Mouse (Mus musculus) testis, adult 2 months (tissue): ENCODE data around the gene Aldh9a1. TPM values are rescaled to one million over a fixed set of nuclear protein-coding genes. Genes with fewer than 3 reads are reported as not detected.
A peak's percentile ranks its signal among the peaks of the same experiment; 100 is the strongest.

ENCODE experiments used
- H3K27ac ChIP-seq: fragments of 200-500 bp; 2 replicates; pipeline ENCODE4 v1.5.1; 2012; ENCODE audit warnings: low read depth, low read length; ENCODE audit not compliant: control insufficient read depth, insufficient read depth
- H3K27me3 ChIP-seq: fragments of 200-500 bp; 2 replicates; pipeline ENCODE4 v1.6.1; 2012; ENCODE audit warnings: mild to moderate bottlenecking, low read length, moderate library complexity; ENCODE audit not compliant: control insufficient read depth, insufficient read depth
- H3K36me3 ChIP-seq: fragments of 200-500 bp; 2 replicates; pipeline ENCODE4 v1.6.1; 2012; ENCODE audit warnings: mild to moderate bottlenecking, low read length; ENCODE audit not compliant: control insufficient read depth, insufficient read depth
- H3K4me1 ChIP-seq: fragments of 200-500 bp; 2 replicates; pipeline ENCODE4 v1.6.1; 2012; ENCODE audit warnings: low read length; ENCODE audit not compliant: control insufficient read depth, insufficient read depth
- H3K4me3 ChIP-seq: fragments of 200-500 bp; 2 replicates; pipeline ENCODE4 v1.5.1; 2012; ENCODE audit warnings: low read depth, mild to moderate bottlenecking, low read length, moderate library complexity, mixed read lengths; ENCODE audit not compliant: control insufficient read depth
- CTCF ChIP-seq: fragments of 200-500 bp; IDR thresholded peaks from 2 replicates; pipeline ENCODE4 v1.5.1; 2012; ENCODE audit warnings: low read depth, mild to moderate bottlenecking, inconsistent platforms, low read length, moderate library complexity; ENCODE audit not compliant: control insufficient read depth, insufficient read depth, insufficient replicate concordance
- POLR2A ChIP-seq: fragments of 200-500 bp; IDR thresholded peaks from 2 replicates; pipeline ENCODE4 v1.6.1; 2012; ENCODE audit warnings: low read depth, mild to moderate bottlenecking, inconsistent platforms, low read length, moderate library complexity; ENCODE audit not compliant: control insufficient read depth
- polyA plus RNA-seq: library from polyadenylated mRNA; depleted of rRNA; stranded (reverse); fragments of >200 nt; gene quantifications from 2 replicates; pipeline ENCODE4 v1.2.3, GENCODE M21; 2012; rRNA removed

The Aldh9a1 gene
- polyA plus RNA-seq, 1 experiment = 33.6 TPM

DNA sequence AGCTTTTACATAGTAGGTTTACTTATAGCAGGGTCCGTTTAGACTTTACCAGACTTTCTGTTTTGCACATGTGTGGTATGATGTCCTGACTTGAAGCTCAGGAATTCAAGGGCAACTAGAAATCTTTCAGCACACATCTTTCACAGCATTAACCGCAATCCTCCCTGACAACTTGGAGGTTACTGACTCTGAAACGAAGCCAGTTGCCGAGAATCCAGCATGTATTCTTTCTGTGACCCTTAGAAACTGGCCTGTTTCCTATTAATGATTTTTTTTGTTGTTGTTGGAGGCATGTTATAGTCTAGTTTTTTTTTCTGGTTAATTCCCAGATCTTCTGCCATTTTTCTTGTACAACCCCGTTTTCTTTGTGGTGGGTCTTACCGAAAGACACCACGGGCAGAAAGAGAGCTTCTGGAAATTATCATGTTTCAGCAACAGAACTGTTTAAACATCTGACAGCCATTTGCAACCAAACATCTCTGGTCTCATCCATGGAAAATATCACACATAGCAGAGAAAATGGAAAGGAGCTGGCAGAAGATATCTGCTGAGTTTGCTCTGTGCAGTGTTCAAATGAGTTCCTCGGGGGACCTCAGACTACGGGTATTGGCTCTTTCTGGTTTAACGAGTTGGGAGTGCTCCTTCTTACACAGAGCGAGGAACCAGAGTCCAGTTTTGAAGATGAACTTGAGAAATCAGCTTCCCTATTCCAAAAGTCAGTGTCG is 62.4 kb downstream of the Aldh9a1 start:
- no peak overlapping the region for H3K4me3 ChIP-seq
- H3K27me3 ChIP-seq = no peaks in the 10 kb centered on the region
- H3K27ac ChIP-seq = no peak overlapping the region
- no peaks in the 10 kb centered on the region for H3K36me3 ChIP-seq
- peaks cover 7% of the 10 kb centered on the region for H3K4me1 ChIP-seq
- TF ChIP-seq CTCF (no peak), POLR2A (no peak)

DNA sequence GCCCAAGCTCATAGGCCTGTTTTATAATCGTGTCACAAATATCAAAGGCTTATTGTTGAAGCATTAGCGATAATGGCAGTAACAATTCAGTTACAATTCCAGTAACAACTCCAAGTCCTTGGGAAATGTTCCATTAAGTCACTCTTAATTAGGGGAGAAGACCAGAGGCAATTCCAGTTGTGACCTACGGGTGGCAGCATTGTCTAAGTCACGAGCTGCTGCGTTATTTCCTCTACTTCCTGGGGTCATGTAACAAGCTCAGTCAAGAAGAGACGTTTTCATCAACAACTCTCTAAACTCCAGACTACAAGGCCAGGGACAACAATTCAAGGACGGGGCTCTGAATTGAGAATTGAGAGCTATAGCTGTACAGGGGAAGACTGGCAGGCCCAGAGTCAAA is 65.1 kb downstream of the Aldh9a1 start:
- no peaks in the 10 kb centered on the region for H3K36me3 ChIP-seq
- TF ChIP-seq CTCF = peak; percentile 33; the same call in 1 of the 2 replicates
- no peak for TF ChIP-seq POLR2A
- H3K4me1 ChIP-seq = peaks cover 3% of the 10 kb centered on the region
- no peak overlapping the region for H3K27ac ChIP-seq
- H3K4me3 ChIP-seq = no peak overlapping the region
- no peaks in the 10 kb centered on the region for H3K27me3 ChIP-seq

Other genes with a start within 250 kb of the Aldh9a1 start
- gene Uck2, start 64.7 kb upstream of the Aldh9a1 start, polyA plus RNA-seq = 160 and 161 TPM in 2 replicates
- gene Tmco1, start 41.6 kb upstream of the Aldh9a1 start, polyA plus RNA-seq = 27.7 and 34.0 TPM in 2 replicates
- gene Mgst3, start 43.9 kb downstream of the Aldh9a1 start, polyA plus RNA-seq = 16.5 and 18.9 TPM in 2 replicates
- 60.6 and 74.8 TPM in 2 replicates for gene Lrrc52, start 116.8 kb downstream of the Aldh9a1 start, polyA plus RNA-seq
- 1.2 and 1.8 TPM in 2 replicates for gene Rxrg, start 248.4 kb downstream of the Aldh9a1 start, polyA plus RNA-seq